Mouse (Mus musculus): ENCODE measurements around the gene Tnfsf9. TPM values are rescaled to one million over a fixed set of nuclear protein-coding genes. Genes with fewer than 3 reads are reported as not detected.
A peak's percentile ranks its signal among the peaks of the same experiment; 100 is the strongest.

Gene Tnfsf9
- under 1 TPM; 0.42 to 0.95 TPM for total RNA-seq (2021)
- long read RNA-seq, experiment 1, partial matches to known transcripts, result 0 of 2 reads
- long read RNA-seq, experiment 1, other reads (novel, unspliced or antisense), result 0 of 2 reads
- long read RNA-seq, experiment 2, result 0 reads

GRCm38 (mm10) chr17:57105181-57106034 lies at the start of gene Tnfsf9:
TSS of gene Tnfsf9 (plus strand) at chr17:57105325.
- peak; percentile 30 for DNase-seq

- no peak for DNase-seq
These were observed 48.9 kb upstream of the Tnfsf9 start for GRCm38 (mm10) chr17:57056246-57056645.

GRCm38 (mm10) chr17:57058891-57059485 lies 46.1 kb upstream of the Tnfsf9 start, which contains the start of gene Crb3:
TSS of gene Crb3 (plus strand) at chr17:57059105.
- DNase-seq, result peak; percentile 47

GRCm38 (mm10) chr17:57059486-57059977 lies 45.6 kb upstream of the Tnfsf9 start, which contains the start of gene Slc25a23:
TSS of gene Slc25a23 (minus strand) at chr17:57059863.
- peak; percentile 67 for DNase-seq

- peak; percentile 88 for DNase-seq
These were observed 44.8 kb upstream of the Tnfsf9 start for GRCm38 (mm10) chr17:57060231-57060801.

GRCm38 (mm10) chr17:57061069-57061468 lies 44.1 kb upstream of the Tnfsf9 start:
- DNase-seq, result no peak

- no peak for DNase-seq
These were observed 43.1 kb upstream of the Tnfsf9 start for GRCm38 (mm10) chr17:57062011-57062521.

- no peak for DNase-seq
These were observed 42.6 kb upstream of the Tnfsf9 start for GRCm38 (mm10) chr17:57062548-57062947.

- no peak for DNase-seq
These were observed 42.1 kb upstream of the Tnfsf9 start for GRCm38 (mm10) chr17:57063031-57063430.

- no peak for DNase-seq
These were observed 38.2 kb upstream of the Tnfsf9 start for GRCm38 (mm10) chr17:57066908-57067307.

GRCm38 (mm10) chr17:57070272-57070671 lies 34.9 kb upstream of the Tnfsf9 start:
- DNase-seq, result no peak

GRCm38 (mm10) chr17:57070699-57071098 lies 34.4 kb upstream of the Tnfsf9 start:
- no peak for DNase-seq

- no peak for DNase-seq
These were observed 28.2 kb upstream of the Tnfsf9 start for GRCm38 (mm10) chr17:57076916-57077315.

- no peak for DNase-seq
These were observed 26.8 kb upstream of the Tnfsf9 start, which contains the start of gene Dennd1c for GRCm38 (mm10) chr17:57078336-57078735. TSS of gene Dennd1c (minus strand) at chr17:57078514.

- no peak for DNase-seq
These were observed 25.2 kb upstream of the Tnfsf9 start for GRCm38 (mm10) chr17:57079919-57080318.

GRCm38 (mm10) chr17:57081234-57081842 lies 23.8 kb upstream of the Tnfsf9 start:
- DNase-seq, result no peak

- DNase-seq, result no peak
These were observed 22.6 kb upstream of the Tnfsf9 start for GRCm38 (mm10) chr17:57082481-57082880.

GRCm38 (mm10) chr17:57085970-57086757 lies 19.0 kb upstream of the Tnfsf9 start:
- DNase-seq, result no peak

- peak; percentile 38 for DNase-seq
These were observed 17.9 kb upstream of the Tnfsf9 start, which contains the start of gene Tubb4a for GRCm38 (mm10) chr17:57087049-57087832. TSS of gene Tubb4a (minus strand) at chr17:57087782.

- DNase-seq, result no peak
These were observed 10.9 kb upstream of the Tnfsf9 start for GRCm38 (mm10) chr17:57094222-57094621.
